Mouse (Mus musculus) layer of hippocampus, adult 8-10 months (tissue): ENCODE data around the gene Tas1r1. TPM values are rescaled to one million over a fixed set of nuclear protein-coding genes. Genes with fewer than 3 reads are reported as not detected.

Source experiments
- DNase-seq, 2 experiments: peaks; one replicate each; pipeline ENCODE4 v3.0.0; 2022; ENCODE audit warnings: low spot score in 2 of 2
- total RNA-seq, 4 experiments: library from RNA; stranded (reverse); gene quantifications; 2 replicates each; pipeline ENCODE4 v1.2.4; 2022

Gene Tas1r1
- total RNA-seq: 1 to 10 TPM in 1 of 4 experiments, under 1 TPM in 3; 0.72 to 1.1 (median 0.77) TPM

- DNase-seq: no peak
Measured at GRCm38 (mm10) chr4:152038225-152038984, at the start of gene Tas1r1. TSS of gene Tas1r1 (minus strand) at chr4:152038568.

GRCm38 (mm10) chr4:152088133-152088532, 49.8 kb upstream of the Tas1r1 start:
- DNase-seq: peak in 1 of 2 experiments; percentile 64

GRCm38 (mm10) chr4:152087211-152088081, 49.1 kb upstream of the Tas1r1 start:
- no peak for DNase-seq

- DNase-seq: no peak
Measured at GRCm38 (mm10) chr4:152086505-152087210, 48.3 kb upstream of the Tas1r1 start.

GRCm38 (mm10) chr4:152084616-152085015, 46.2 kb upstream of the Tas1r1 start:
- DNase-seq: no peak

- no peak for DNase-seq
Measured at GRCm38 (mm10) chr4:152083611-152084220, 45.3 kb upstream of the Tas1r1 start.

GRCm38 (mm10) chr4:152079931-152080330, 41.6 kb upstream of the Tas1r1 start:
- no peak for DNase-seq

- no peak for DNase-seq
Measured at GRCm38 (mm10) chr4:152079261-152079660, 40.9 kb upstream of the Tas1r1 start.

- DNase-seq: no peak
Measured at GRCm38 (mm10) chr4:152078105-152078530, 39.8 kb upstream of the Tas1r1 start.

- no peak for DNase-seq
Measured at GRCm38 (mm10) chr4:152077191-152077590, 38.8 kb upstream of the Tas1r1 start.

GRCm38 (mm10) chr4:152074548-152074947, 36.2 kb upstream of the Tas1r1 start:
- no peak for DNase-seq

GRCm38 (mm10) chr4:152073715-152074114, 35.3 kb upstream of the Tas1r1 start:
- no peak for DNase-seq

GRCm38 (mm10) chr4:152072655-152073054, 34.3 kb upstream of the Tas1r1 start:
- no peak for DNase-seq

GRCm38 (mm10) chr4:152072121-152072601, 33.8 kb upstream of the Tas1r1 start, which contains the start of gene Plekhg5:
TSS of gene Plekhg5 (plus strand) at chr4:152072498.
- DNase-seq: no peak

GRCm38 (mm10) chr4:152070494-152071396, 32.4 kb upstream of the Tas1r1 start:
- DNase-seq: no peak

GRCm38 (mm10) chr4:152069245-152069644, 30.9 kb upstream of the Tas1r1 start:
- no peak for DNase-seq

GRCm38 (mm10) chr4:152068166-152068724, 29.9 kb upstream of the Tas1r1 start:
- no peak for DNase-seq

GRCm38 (mm10) chr4:152067280-152067679, 28.9 kb upstream of the Tas1r1 start:
- DNase-seq: no peak

- DNase-seq: no peak
Measured at GRCm38 (mm10) chr4:152062390-152063110, 24.2 kb upstream of the Tas1r1 start.
